Mouse (Mus musculus) limb, embryonic 12.5 days (tissue): ENCODE data around the gene Nxn. TPM values are rescaled to one million over a fixed set of nuclear protein-coding genes. Genes with fewer than 3 reads are reported as not detected.

Source experiments
- ATAC-seq: fragments of 200-750 bp; cut with Nextera tagmentation; 2 replicates; pipeline ENCODE4 v1.8.0; 2017; ENCODE audit warnings: low read depth, moderate TSS enrichment; ENCODE audit not compliant: insufficient number of reproducible peaks, insufficient read depth, low FRiP score, low TSS enrichment
- H3K27ac ChIP-seq: fragments of 300-500 bp; sonication (generic); 2 replicates; pipeline ENCODE4 v1.5.1; 2016; ENCODE audit warnings: mild to moderate bottlenecking, moderate library complexity
- H3K27me3 ChIP-seq: fragments of 300-500 bp; sonication (generic); 2 replicates; pipeline ENCODE4 v1.6.1; 2016; ENCODE audit warnings: mild to moderate bottlenecking, moderate library complexity
- H3K36me3 ChIP-seq: fragments of 300-500 bp; sonication (generic); 2 replicates; pipeline ENCODE4 v1.6.1; 2016; ENCODE audit warnings: mild to moderate bottlenecking, moderate library complexity
- H3K4me1 ChIP-seq: fragments of 300-500 bp; sonication (generic); replicated peaks from 2 replicates; pipeline ENCODE4 v1.6.1; 2016
- H3K4me2 ChIP-seq: fragments of 300-500 bp; sonication (generic); 2 replicates; pipeline ENCODE4 v1.6.1; 2016; ENCODE audit warnings: mild to moderate bottlenecking, moderate library complexity
- H3K4me3 ChIP-seq: fragments of 300-500 bp; sonication (generic); replicated peaks from 2 replicates; pipeline ENCODE4 v1.5.1; 2016; ENCODE audit warnings: mild to moderate bottlenecking
- H3K9ac ChIP-seq: fragments of 300-500 bp; sonication (generic); replicated peaks from 2 replicates; pipeline ENCODE4 v1.6.1; 2016; ENCODE audit warnings: mild to moderate bottlenecking, moderate library complexity
- H3K9me3 ChIP-seq: fragments of 300-500 bp; sonication (generic); 2 replicates; pipeline ENCODE4 v1.6.1; 2016; ENCODE audit warnings: mild to moderate bottlenecking, moderate library complexity
- WGBS: fragments of 180-500 bp; shearing (Covaris S2); methylation state at CpG from one replicate; pipeline ENCODE4 v1.1.7; 2016; 5-methylcytosine and 5-hydroxymethylcytosine counted together
- polyA plus RNA-seq: library from polyadenylated mRNA; unstranded; fragments of >200 nt; fragmentation: Nextera tagmentation; extraction: Ambion mirVana; gene quantifications from 2 replicates; pipeline ENCODE4 v1.2.1, GENCODE M21; 2016

Nxn gene
- polyA plus RNA-seq, 1 experiment from 2014 or later, result 61.2 TPM

GRCm38 (mm10) chr11:76286534-76287126 lies 112.3 kb downstream of the Nxn start:
- Histone ChIP-seq H3K4me1 (peaks cover 66% of the 10 kb centered on the region), H3K27me3 (no peaks in the 10 kb centered on the region), H3K4me3 (no peak overlapping the region), H3K27ac (peak overlapping the region; percentile 45; the same call in 1 of the 2 replicates), H3K36me3 (peaks cover 4% of the 10 kb centered on the region; the same call in 1 of the 2 replicates), H3K4me2 (no peak overlapping the region), H3K9me3 (no peaks in the 10 kb centered on the region), H3K9ac (no peak overlapping the region)
- 38% methylated on average over 10 of the region's 10 CpGs for WGBS
- ATAC-seq, result 0 out of 2 replicates have a peak, but pooled peaks have one; percentile 2

- H3K36me3 ChIP-seq, result peaks cover 4% of the 10 kb centered on the region; the same call in 1 of the 2 replicates
- peaks cover 59% of the 10 kb centered on the region for H3K4me1 ChIP-seq
- H3K4me3 ChIP-seq, result no peak overlapping the region
- WGBS, result 35% methylated on average over 7 of the region's 7 CpGs
- H3K9me3 ChIP-seq, result no peaks in the 10 kb centered on the region
- H3K27me3 ChIP-seq, result no peaks in the 10 kb centered on the region
- no peak for ATAC-seq
- no peak overlapping the region for H3K4me2 ChIP-seq
- no peak overlapping the region for H3K27ac ChIP-seq
- no peak overlapping the region for H3K9ac ChIP-seq
Measured at GRCm38 (mm10) chr11:76285431-76286075, 113.4 kb downstream of the Nxn start.

GRCm38 (mm10) chr11:76283841-76284240 lies 115.1 kb downstream of the Nxn start:
- H3K4me1 ChIP-seq, result peaks cover 56% of the 10 kb centered on the region
- H3K4me2 ChIP-seq, result no peak overlapping the region
- no peaks in the 10 kb centered on the region for H3K9me3 ChIP-seq
- ATAC-seq, result no peak
- no peaks in the 10 kb centered on the region for H3K27me3 ChIP-seq
- no peak overlapping the region for H3K27ac ChIP-seq
- peaks cover 4% of the 10 kb centered on the region; the same call in 1 of the 2 replicates for H3K36me3 ChIP-seq
- WGBS, result 92% methylated on average over 6 of the region's 6 CpGs
- H3K4me3 ChIP-seq, result no peak overlapping the region
- H3K9ac ChIP-seq, result no peak overlapping the region

GRCm38 (mm10) chr11:76279971-76280370 lies 119.0 kb downstream of the Nxn start:
- H3K4me1 ChIP-seq, result peaks cover 34% of the 10 kb centered on the region
- ATAC-seq, result no peak
- H3K4me3 ChIP-seq, result no peak overlapping the region
- no peaks in the 10 kb centered on the region for H3K27me3 ChIP-seq
- no peak overlapping the region for H3K9ac ChIP-seq
- peaks cover 12% of the 10 kb centered on the region for H3K36me3 ChIP-seq
- no peak overlapping the region for H3K4me2 ChIP-seq
- WGBS, result 49% methylated on average over 2 of the region's 2 CpGs
- peak overlapping the region; percentile 45; the same call in 1 of the 2 replicates for H3K27ac ChIP-seq
- no peaks in the 10 kb centered on the region for H3K9me3 ChIP-seq

GRCm38 (mm10) chr11:76278960-76279852 lies 119.7 kb downstream of the Nxn start:
- 51% methylated on average over 14 of the region's 14 CpGs for WGBS
- ATAC-seq, result no peak
- H3K27ac ChIP-seq, result peak overlapping the region; percentile 72
- no peaks in the 10 kb centered on the region for H3K9me3 ChIP-seq
- peaks cover 28% of the 10 kb centered on the region for H3K4me1 ChIP-seq
- H3K4me3 ChIP-seq, result no peak overlapping the region
- no peak overlapping the region for H3K4me2 ChIP-seq
- H3K9ac ChIP-seq, result no peak overlapping the region
- H3K36me3 ChIP-seq, result peaks cover 16% of the 10 kb centered on the region
- H3K27me3 ChIP-seq, result no peaks in the 10 kb centered on the region

GRCm38 (mm10) chr11:76272440-76272839 lies 126.5 kb downstream of the Nxn start:
- no peaks in the 10 kb centered on the region for H3K27me3 ChIP-seq
- no peaks in the 10 kb centered on the region for H3K9me3 ChIP-seq
- H3K4me3 ChIP-seq, result no peak overlapping the region
- H3K9ac ChIP-seq, result no peak overlapping the region
- ATAC-seq, result no peak
- H3K27ac ChIP-seq, result no peak overlapping the region
- H3K4me2 ChIP-seq, result no peak overlapping the region
- peaks cover 52% of the 10 kb centered on the region for H3K36me3 ChIP-seq
- H3K4me1 ChIP-seq, result 0 out of 2 replicates have a peak, but pooled peaks cover under 1% of the 10 kb centered on the region
- WGBS, result 85% methylated on average over 4 of the region's 4 CpGs

- H3K4me3 ChIP-seq, result no peak overlapping the region
- H3K9ac ChIP-seq, result no peak overlapping the region
- peaks cover 34% of the 10 kb centered on the region for H3K36me3 ChIP-seq
- H3K4me1 ChIP-seq, result peaks cover 3% of the 10 kb centered on the region
- H3K9me3 ChIP-seq, result no peaks in the 10 kb centered on the region
- no peak overlapping the region for H3K4me2 ChIP-seq
- ATAC-seq, result no peak
- H3K27ac ChIP-seq, result no peak overlapping the region
- 79% methylated on average over 6 of the region's 6 CpGs for WGBS
- no peaks in the 10 kb centered on the region for H3K27me3 ChIP-seq
Measured at GRCm38 (mm10) chr11:76268521-76269065, 130.3 kb downstream of the Nxn start.

- 80% methylated on average over 5 of the region's 5 CpGs for WGBS
- peak overlapping the region; percentile 32; the same call in 1 of the 2 replicates for H3K27ac ChIP-seq
- peaks cover 29% of the 10 kb centered on the region for H3K36me3 ChIP-seq
- peaks cover 9% of the 10 kb centered on the region for H3K4me1 ChIP-seq
- no peaks in the 10 kb centered on the region for H3K27me3 ChIP-seq
- no peak overlapping the region for H3K4me3 ChIP-seq
- no peak for ATAC-seq
- no peak overlapping the region for H3K9ac ChIP-seq
- no peaks in the 10 kb centered on the region for H3K9me3 ChIP-seq
- no peak overlapping the region for H3K4me2 ChIP-seq
Measured at GRCm38 (mm10) chr11:76268001-76268459, 130.9 kb downstream of the Nxn start.

- Histone ChIP-seq H3K36me3 (peaks cover 24% of the 10 kb centered on the region), H3K4me1 (peaks cover 14% of the 10 kb centered on the region), H3K4me3 (no peak overlapping the region), H3K27me3 (no peaks in the 10 kb centered on the region), H3K9me3 (no peaks in the 10 kb centered on the region), H3K9ac (no peak overlapping the region), H3K4me2 (no peak overlapping the region), H3K27ac (peak overlapping the region; percentile 32; the same call in 1 of the 2 replicates)
- 67% methylated on average over 7 of the region's 7 CpGs for WGBS
- ATAC-seq, result no peak
Measured at GRCm38 (mm10) chr11:76267550-76267949, 131.4 kb downstream of the Nxn start.

GRCm38 (mm10) chr11:76262611-76263351 lies 136.2 kb downstream of the Nxn start:
- 10% methylated on average over 19 of the region's 19 CpGs for WGBS
- peak overlapping the region; percentile 32 for H3K9ac ChIP-seq
- H3K27me3 ChIP-seq, result no peaks in the 10 kb centered on the region
- no peak for ATAC-seq
- H3K4me1 ChIP-seq, result peaks cover 20% of the 10 kb centered on the region
- peak overlapping the region; percentile 18; the same call in 1 of the 2 replicates for H3K4me2 ChIP-seq
- H3K36me3 ChIP-seq, result peaks cover 35% of the 10 kb centered on the region
- no peaks in the 10 kb centered on the region for H3K9me3 ChIP-seq
- H3K4me3 ChIP-seq, result no peak overlapping the region
- H3K27ac ChIP-seq, result 0 out of 2 replicates have a peak overlapping the region, but pooled peaks have one; percentile 12
